Mouse (Mus musculus): ENCODE results near the gene Adarb2.
A peak's percentile ranks its signal among the peaks of the same experiment; 100 is the strongest.

The Adarb2 gene

DNA sequence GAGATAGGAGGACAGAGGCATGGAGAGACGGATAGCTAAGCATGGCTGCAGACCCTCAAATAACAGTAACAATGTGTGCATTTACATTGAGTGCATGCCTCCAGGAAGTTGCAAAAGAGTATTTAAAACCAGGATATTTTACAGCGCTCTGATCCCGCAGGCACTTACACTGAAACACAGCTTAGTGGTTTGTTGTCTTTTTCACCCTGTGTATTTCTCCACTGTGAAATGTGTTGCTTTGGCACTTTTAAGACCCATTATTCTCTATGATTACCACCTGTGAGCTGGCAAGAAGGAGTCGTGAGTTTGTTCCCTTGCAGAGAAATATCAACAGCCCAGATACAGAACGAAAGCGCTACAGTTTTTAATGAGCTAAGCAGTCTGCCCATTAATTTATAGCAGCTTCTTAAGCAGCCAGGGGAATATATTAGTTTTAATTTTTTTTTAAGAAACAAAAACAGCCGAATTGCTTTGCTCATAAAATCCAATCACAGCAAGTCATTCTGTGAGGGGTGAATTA lies 167.3 kb downstream of the Adarb2 start:
- no peak for DNase-seq

DNA sequence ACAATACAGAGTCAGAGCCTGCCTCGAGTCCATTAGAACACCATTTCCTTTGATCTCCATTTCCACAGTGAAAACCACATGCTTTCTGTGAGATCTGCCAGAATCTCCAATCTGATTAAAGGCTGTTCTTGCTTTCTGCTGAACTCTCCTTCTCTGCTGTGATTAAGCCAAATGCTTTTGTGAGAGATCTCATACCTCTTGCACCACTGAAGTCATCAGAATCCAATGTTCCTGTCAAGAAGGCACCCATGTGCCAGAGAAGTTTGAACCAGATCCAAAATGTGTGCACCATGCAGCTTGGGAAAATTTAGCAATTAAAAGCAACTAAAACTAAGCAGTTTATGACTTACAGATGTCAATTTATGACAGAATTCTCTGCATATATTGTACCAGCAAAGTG lies 185.9 kb downstream of the Adarb2 start:
- no peak for DNase-seq

- no peak for DNase-seq
These were observed 197.8 kb downstream of the Adarb2 start for GRCm38 (mm10) chr13:8400265-8401041.

DNA sequence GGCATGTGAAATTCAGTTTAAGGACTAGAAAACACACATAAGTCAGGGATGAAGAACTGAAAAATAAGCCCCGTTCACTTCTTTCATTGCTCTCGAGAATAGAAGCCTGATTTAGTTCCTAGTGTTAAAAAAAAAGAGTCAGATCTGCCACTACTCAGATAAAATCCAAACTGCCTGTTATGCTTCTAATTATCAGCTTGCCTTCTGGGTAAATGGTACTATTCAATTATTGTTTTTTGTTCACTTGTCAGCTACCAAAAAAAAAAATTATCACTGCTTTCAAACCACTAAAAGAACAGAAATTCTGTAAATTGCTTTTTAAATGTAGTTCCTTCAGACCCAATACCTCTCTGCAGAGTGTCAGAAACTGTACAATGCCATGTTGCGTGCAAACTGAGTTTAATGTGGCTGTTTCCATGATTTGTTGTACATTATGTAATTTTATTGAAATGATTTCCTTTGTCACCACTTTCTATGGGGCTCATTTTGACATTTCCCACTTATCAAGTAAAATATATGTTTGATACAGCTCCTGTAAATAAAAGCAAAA lies 199.7 kb downstream of the Adarb2 start:
- DNase-seq: no peak

DNA sequence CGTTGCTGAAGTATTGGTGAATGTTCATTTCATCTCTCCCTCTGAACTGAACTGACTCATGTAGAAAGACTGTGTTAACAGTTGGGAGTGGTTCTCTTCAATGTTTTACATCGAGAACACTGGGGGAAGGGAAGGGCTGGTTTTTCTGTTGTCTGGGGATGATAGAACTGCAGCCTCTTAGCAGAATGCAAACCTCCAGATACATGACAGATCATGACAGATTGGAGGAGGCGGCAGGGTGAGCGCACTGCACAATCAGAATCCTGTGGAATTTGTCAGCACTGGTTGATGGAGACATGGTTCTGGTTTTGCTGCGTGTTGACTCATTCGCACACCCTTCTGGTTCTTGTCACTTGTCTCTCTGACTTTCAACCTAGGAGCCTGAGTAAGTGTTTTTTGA lies 203.4 kb downstream of the Adarb2 start:
- DNase-seq: no peak

DNA sequence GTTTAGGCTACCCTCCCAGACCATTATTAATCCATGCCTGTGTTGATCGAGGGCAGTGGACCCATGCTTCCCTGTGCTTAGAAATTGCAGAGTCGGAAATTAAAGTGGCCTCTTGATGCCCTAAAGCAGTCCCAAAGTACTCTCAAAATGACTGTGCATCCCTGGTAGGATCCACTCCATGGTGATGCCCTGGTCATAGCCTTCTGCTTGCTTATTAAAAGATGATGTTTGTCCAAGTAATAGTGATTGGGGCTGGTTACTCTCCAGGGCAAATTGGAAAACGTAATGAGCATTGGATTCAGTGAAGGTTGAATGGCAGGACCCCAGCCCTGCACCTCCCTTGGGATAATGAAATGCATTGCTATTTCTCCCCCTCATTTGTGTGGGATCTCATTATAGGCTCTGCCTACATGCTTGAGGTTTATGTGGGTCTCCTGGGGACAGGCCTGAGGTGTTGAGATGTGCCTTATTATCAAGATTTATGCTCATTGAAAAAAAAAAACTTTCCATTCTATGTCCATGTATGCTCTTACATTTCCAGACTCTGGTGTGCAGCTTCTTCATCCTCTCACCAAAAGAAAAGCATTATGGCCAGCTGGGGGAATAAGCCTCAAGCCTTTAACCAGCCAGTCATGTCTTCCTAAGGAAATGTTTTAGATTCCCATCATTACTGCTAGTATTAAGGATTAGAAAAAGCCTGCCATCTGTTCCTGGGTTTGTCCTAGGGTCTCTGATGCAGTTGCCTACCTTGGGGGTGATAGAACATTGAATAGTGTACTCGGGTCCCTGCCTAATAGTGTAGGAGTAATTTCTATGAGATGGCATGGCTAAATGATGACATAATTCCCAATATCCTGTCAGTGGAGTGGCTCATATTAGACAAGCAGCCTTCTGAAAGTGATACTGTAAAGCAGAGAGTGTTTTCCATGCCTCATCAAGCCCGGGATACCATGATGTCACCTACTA lies 208.0 kb downstream of the Adarb2 start:
- no peak for DNase-seq

DNA sequence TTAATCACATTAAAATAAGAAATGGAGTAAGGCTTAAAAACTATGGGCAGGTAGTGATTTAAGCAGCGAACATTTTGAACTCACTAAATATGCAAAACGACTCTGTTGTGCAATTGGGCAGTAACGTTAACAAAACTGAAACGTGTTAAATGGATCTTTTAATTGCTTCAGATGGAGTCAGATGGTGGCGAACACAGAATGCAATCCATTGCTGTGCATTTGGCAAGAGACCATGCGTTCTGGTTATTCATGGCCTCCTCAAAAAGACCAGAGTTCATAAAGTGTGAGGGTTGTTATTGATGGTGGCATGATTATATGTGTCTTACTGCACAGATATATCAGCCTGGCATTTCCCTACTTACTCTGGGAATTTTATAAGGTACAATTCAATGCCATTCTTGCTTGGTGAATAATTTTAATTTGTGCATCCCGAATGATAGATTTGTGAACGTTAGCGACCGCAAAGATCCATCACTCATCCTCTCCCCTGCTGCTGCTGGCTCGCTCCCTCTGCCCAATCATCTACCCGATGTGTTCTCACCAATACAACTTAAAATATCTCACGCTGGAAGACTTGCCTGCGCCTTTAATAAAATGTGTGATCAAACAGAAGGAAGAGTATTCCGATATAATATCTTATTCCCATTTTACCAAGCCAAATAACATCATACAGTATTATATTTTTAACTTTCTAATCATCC lies 221.5 kb downstream of the Adarb2 start:
- no peak for DNase-seq

DNA sequence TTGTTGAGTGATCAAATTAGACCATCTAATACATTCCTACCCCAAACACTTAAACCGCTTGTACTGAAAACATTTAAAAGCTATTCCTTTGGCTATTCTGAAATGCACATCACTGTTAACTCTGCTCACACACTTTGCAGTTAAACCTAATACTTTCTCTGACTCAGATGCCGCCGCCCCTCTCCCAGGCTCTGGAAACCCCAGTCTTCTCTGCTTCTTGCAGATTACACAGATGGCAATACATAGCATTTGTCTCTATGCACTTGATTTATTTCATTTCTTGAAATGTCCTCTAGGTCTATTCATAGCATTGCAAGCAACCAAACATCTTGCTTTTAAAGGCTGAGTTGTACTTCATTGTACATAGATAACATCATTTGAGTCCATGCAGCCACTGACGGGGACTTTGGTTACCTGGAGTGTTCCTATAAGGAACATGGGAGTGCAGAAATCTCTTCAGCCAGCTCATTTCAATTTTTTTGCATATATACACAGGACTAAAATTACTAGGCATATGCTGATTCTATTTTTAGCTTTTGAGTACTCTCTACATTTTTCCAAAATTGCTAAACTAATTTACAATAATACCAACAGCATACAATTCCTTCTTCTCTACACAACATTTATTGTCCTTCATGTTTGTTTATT lies 236.6 kb downstream of the Adarb2 start:
- no peak for DNase-seq

DNA sequence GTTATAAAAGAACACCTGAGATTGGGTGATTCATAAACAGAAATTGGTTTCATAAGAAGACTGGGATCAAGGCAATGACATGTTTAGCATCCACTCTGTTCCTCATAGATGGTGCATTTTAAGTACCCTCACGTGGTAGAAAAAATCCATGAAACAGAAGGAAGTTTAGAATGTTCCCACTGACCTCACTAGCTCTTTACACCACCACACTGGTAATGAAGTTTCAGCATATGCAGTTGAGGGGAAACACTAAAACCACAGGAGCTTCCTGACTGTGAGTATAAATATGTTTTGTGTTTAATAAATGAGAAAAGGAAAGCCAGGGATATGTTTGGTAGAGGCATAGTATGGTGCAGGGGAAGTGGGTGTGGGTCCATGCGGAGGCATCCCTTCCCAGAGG lies 242.7 kb downstream of the Adarb2 start:
- no peak for DNase-seq

- no peak for DNase-seq
These were observed 245.7 kb downstream of the Adarb2 start for GRCm38 (mm10) chr13:8448192-8448879.

DNA sequence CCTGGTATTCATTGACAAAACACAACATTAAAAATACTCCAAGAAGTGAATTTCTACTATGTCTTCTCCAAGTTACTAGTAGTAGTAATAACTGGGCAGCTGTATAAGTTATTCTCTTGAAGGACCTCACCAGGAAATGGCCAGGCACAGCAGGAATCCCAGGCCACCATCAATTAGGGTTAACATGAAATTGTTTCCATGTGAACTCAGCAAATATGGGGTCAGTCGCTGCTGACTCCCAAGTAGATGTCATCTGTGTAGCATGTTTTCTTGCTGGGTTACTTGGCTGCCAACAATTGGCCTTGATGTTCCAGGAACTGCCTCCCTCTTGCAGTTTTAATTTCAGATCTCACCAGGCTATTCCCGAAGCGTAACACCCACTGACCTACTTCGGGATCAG lies 248.9 kb downstream of the Adarb2 start:
- DNase-seq: no peak

GRCm38 (mm10) chr13:8456886-8457285 lies 254.2 kb downstream of the Adarb2 start:
- no peak for DNase-seq

GRCm38 (mm10) chr13:8457831-8458230 lies 255.2 kb downstream of the Adarb2 start:
- DNase-seq: no peak

DNA sequence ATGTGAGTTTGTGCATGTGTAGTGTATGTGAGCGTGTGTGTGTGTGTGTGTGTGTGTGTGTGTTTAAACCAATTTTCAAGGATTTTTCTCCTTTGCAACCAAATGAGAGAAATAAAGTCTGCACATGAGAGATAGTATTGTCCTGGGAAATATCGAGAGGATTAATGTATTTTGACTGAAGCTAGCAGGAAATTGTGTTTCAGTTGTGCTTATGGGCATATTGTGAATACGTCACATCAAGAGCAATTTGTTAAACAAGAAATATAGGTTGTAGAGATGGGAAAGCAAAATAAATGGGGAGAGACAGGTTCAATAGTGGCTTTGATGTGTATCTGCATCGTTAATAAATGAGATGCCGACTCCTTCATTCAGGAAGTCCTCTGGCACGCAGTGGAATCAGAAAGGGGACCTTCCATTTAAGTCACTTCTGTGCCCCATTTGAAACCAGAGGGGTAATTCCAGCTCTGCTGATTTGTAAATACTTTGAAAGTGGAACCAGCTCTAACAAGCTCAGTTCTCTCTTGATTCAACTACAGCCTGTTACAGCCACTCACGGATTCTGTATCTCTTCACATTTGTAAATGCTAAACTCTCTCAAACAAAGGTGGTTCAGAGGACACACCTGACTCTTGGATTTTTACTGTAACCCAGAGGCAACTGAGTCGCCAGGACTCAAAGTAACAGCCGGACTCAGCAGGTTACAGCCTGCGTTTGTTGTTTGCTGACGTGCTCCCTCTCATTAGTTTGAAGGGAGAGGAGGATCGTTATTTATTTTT lies 265.1 kb downstream of the Adarb2 start:
- no peak for DNase-seq

DNA sequence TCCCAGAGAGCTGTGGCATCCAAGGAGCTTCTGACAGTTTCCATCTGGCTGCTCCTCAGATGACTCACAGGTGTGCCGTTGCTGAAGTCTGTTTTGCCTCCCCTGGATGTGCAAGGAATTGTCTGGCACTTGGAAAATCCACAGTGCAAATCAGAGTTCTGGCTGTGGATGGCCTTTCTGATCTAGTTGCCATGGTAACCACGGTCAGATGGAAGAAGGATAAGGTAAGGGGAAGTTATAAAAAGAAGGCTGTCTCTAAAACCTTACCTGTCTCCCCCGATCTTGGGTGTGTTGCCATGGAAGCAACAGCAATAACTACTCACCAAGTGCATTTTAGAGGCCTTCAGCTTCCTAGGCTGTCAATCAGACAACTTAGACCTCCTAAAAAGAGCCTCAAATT lies 273.6 kb downstream of the Adarb2 start:
- no peak for DNase-seq

DNA sequence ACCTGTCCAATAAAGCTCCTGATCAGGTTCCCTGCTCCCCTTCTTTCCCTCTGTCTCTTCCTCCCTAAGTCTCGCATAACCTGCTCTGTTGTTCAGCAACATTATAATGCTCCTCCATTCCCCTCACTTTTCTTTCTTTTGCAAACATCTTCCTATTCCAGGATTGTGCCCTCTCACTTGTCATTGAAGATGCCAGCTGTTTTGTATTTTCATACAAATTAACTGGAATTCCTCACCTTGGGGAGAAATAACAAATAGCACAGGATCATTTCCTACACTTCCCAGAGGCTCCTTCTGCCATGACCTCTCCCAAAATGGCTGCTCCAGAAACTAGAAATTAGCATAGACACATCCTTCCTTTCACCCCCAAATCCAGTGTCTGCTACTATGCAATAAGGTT lies 276.1 kb downstream of the Adarb2 start:
- DNase-seq: no peak

GRCm38 (mm10) chr13:8479970-8480369 lies 277.3 kb downstream of the Adarb2 start:
- no peak for DNase-seq

DNA sequence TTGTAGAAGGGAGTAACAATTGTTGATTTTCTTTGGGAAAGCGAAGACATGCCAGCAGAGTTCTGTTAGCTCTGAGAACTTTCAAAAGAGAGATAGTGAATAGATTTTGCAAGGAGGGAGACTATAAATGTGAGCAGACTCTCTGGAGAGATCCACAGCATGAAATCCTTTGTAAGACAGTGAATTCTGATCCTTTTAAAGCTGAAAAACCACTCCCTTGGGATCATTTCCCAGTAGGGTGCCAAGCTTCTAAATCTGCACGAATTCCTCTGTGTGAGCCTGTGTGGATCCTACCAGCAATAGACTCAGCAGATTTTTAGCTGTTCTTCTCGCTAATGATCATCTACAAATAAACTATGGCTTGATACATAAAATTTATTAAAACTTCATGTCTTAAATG lies 278.7 kb downstream of the Adarb2 start:
- no peak for DNase-seq

DNA sequence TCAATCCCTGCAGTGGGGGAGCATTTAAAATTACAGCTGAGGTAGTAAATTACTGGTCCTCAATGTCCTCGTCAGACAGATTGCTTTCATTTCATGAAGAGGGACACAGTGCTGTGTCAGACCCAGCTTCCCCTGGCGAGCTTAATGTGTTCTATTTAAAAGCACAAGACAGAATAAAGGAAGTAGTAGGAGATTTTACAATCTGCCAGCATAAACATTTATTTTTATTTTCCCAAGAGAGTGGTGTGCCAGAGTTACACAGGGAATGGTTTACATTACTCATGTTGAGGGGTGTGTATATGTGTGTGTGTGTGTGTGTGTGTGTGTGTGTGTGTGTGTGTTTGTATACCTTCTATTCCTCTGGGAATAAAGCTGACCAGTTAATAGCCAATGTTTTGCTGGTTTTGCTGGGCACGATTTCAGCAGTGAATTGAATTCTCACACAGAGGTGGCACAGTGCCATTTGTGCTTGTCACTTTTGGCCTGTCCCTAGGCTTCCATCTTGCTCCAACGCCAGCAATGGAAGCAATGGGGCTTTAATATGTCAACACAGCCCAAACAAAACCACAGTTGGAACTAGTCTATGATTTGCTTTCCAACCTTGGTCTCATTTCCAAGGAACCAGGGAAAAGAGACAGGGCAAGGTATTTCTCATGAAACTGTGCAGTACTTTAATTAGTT lies 282.1 kb downstream of the Adarb2 start:
- DNase-seq: peak; percentile 43 to 64

- DNase-seq: no peak
These were observed 285.2 kb downstream of the Adarb2 start for GRCm38 (mm10) chr13:8487756-8488434.

All from lung, postnatal 4 days (tissue).